Mouse (Mus musculus) lung, postnatal 0 days (tissue): ENCODE results near the gene Mc3r.

Experiments
- CTCF ChIP-seq: IDR thresholded peaks from 2 replicates; pipeline ENCODE4 v1.5.1; 2016; ENCODE audit warnings: antibody characterized with exemption, mild to moderate bottlenecking
- EP300 ChIP-seq: IDR thresholded peaks from 2 replicates; pipeline ENCODE4 v1.6.1; 2016; ENCODE audit warnings: antibody characterized with exemption, mild to moderate bottlenecking, control low read depth

GRCm38 (mm10) chr2:172256418-172256817 lies 8.1 kb downstream of the Mc3r start:
- TF ChIP-seq EP300, result no peak
- TF ChIP-seq CTCF, result no peak
